Mouse (Mus musculus): ENCODE data around the gene Cyb5r3.

The Cyb5r3 gene

DNA sequence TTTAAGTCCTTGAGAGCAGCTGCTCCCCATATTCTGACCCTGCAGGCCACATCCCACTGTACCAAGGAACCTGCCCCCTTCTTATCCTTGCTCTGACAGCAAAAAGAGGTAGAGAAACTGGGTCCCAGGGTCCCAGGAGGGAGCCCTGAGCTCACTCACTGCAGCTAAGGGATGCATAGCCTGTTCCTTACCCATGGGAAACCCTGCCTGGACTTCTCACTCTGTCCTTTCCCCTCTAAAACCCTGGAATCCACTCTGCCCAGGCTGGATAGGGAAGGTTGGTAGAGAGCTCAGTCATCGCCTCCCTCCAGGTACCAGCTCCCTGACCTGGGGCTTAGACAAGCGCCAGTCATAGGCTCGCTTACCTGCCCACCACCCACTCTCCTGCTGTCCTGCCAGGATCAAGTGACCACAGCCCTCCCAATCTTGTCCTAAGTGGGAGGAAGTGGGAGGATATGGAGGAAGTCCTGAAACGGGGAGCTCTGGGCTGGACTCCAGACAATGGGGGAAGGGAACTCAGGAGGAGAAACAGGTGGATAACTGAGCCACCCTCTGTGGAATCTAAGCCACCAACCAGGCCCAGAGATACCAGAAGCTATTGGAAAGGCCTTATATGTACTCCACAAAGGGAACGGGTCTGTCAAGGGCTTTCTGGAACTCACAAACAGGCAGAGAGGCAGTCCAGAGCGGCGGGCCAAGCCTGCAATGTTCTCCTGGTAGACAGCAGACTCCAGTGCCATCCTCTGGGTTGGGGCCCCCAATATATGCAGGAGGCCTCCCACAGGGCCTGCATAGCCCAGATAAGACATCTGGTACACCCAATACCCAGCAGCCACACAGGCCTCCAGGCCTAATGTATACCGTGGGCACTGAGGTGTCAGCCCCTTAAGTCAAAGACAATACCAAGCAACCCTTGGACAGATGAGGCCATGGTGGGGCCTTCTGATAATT is 2.3 kb downstream of the Cyb5r3 start:
- DNase-seq (ENCODE audit: low spot score) = peak; percentile 59

DNA sequence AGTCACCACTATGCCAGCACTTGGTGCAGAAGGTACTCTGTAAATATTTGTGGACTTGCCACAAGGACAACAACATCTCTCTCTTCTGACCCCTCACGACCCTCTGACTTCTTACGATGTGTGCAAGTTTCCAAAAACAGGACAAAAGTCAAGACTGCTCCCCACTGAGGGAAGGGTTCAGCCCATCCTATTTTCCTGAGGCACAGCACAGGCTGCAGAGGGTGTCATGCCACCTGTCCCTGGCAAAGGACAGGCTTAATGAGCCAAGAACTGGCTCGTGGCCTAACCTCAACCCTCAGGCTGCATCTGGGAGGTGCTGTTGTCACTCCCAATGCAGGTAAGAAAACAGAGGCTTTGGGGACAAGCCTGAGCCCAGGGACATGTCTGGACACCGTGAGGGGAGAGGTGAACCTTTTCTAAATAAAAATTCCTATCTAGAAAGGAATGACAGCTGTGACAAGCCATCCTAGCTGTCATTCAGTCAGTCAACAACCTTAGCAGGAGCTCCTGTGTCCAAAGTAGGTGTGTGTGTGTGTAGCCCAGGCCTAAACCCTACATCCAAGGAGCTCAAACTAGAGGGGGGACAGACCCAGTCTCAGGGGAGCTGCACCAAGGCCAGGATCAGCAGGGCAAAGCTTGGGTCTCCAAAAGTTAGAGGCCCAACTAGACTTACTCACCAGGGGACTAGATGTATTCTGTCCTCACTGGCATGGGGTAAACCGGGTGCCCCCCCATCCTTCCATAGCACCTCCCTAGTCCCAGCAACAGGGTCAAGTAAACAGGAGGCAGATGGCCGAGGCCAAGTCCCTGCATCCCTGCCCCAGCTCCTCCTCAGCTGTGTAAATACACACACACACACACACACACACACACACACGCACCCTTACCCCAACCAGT is 3.3 kb downstream of the Cyb5r3 start:
- no peak for DNase-seq (ENCODE audit: low spot score)

DNA sequence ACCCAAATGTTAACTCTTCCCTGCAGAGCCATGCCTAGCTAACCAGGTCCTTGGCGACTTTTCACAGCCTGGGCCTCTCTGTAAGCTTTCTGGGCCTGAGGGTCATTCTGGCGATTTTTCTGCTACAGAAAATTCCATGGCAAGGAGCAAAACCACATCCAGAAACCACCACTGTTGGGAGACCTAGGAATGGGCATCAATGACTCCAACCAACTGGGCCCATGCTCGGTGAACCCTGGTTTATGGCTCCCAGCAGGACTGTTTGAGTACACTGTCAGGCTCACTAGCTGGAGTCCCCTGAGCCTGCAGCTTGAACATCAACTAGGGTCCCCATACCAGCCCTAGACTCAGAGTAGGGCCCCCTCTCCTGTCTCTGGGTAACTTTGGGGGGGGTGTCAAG is 4.1 kb downstream of the Cyb5r3 start:
- no peak for DNase-seq (ENCODE audit: low spot score)

DNA sequence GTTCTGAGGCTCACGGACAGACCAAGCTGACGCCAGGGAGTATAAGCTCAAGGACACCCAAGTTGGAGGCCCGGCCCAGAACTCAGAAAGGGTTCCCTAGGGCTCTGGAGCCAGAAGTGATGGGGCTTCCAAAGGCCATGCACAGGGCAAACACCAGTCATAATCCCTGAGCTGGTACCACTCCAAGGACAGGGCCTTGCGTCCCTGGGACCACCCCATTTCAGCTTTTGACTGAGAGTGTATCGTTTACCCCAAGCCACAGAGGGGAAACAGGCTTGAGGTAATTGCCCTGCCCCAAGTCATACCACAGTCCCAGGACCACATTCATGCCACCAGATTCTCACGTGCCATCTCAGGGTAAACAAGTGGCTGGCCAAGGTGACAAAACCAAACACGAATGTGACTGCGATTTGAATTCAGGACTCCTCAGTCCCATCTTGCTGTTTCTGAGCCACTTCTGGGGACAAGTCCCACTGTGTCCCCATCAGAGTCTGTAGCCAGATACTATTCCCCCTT is 4.8 kb downstream of the Cyb5r3 start:
- DNase-seq (ENCODE audit: low spot score) = no peak

DNA sequence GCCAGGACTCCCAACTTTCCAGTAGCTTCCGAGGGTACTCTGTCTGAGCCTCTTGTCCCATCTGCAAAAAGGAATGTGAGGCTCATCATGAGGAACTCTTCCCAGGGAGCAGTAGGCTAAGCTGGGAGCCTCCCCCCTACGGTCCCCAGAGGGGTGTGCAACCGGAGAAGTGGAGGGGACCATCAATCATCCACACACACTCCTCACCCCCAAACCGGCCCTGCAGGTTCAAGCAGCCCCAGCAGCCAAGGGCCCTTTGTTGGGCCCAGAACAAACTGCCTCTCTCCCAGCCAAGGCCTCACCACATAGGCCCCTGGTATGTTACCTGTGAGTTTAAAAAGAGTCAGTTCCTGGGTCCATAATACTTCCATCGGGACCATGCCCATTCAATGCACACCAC is 5.3 kb downstream of the Cyb5r3 start:
- no peak for DNase-seq (ENCODE audit: low spot score)

DNA sequence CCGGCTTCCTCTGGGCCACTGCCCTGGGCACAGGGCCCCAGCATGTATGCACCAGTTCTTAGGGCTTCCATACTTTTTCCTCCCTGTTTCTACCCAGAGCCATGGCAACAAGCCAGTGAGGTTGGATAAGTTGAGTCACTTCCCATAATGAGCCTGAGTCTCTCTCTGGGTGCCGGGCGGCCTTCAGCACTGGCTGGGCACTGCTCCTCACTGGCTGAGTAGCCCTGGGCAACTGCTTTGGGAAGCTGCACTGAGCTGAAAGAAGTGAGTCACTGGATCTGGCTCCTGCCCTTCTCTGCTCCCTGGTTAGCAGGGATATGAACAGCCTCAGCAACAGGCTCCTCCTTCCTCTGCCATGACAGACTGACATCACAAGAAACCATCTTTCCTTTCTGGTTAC is 5.8 kb downstream of the Cyb5r3 start:
- DNase-seq (ENCODE audit: low spot score) = no peak

DNA sequence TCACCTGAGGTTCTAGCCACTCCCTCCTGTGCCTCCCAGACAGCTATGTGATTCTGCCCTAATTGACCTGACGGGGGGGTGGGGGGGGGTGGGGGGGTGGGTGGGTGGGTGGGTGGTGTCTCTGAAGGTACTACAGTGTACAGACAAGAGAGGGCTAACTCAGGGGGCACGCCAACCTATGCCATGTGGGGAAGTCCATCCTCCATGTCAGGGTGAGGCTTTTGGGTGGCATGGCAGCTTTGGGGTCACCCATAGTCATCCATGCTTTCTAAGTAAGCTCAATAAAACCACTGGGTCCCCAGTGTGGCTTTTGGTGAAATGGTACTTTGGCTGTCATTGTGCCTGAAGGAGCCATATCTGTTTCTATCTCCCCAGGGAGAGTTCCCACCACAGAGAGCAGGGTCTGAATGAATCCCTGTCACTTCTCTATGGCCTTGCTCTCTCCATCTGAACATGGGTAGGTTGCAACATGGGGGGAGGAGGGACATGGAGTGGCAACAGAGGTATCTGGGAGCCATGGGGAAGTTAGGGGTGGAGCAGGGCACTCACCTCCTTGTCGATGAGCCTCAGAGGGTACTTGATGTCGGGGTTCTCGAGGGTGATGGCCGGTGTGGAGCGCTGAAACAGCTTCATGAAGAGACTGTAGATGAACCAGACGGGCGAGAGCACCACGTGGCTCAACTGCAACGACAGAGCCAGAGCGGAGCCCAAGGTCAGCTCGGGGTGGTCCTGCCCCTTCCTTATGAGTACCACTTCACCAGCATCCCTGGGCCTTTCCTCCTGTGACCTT is 6.7 kb downstream of the Cyb5r3 start:
- DNase-seq (ENCODE audit: low spot score) = no peak

DNA sequence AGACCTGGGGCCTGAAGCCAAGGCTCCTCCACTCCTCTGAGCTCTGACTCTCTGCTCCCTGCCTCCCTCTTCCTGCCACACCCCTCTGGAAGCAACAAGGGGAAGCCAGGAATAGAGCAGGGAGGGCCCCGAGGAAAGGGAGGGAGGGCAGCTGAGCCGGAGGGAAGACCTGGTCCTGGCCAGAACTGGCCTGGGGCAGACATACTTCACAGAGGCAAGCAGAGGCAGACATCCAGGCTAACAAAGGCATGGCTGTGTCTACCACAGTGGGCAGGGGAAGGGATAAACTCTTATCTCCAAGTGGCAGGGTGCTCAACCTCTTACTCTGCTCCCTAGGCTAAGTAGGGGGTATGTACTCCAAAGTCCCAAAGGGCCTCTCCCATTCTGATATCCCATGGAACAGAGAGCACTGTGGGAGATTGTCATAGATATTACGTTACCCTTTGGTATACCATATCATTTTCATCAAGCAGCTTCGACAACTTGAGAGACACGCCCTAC is 7.4 kb downstream of the Cyb5r3 start:
- no peak for DNase-seq (ENCODE audit: low spot score)

DNA sequence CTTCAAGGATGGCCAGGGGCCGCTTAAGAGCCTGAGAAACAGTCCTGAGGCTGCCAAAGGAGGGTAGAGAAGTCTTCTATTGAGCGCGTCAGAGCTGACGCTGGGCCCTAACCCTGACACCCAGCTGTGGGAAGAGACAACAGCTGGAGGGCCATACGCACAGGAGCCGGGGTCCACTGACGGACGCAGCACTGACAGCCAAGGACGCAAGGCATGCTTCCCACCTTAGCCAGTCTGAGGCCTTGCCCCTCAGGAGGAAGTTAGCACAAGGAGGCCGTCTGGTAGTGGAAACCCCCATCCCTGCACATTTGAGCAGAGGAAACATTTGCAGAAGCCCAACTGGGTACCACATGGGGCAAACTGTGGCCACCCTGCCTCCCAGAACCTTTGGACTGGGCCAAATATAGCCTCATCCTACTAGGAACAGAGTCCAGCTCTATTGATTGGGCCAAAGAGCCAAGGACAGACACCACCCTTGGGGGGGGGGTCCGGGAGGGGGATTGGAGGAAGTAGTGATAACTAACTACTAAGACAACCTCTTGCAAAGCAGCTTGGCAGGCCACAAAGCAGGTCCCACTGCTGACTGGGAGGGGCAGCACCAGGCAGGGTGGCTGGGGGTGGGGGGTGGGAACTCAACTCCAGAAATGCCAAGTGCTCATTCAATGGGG is 9.4 kb downstream of the Cyb5r3 start:
- no peak for DNase-seq (ENCODE audit: low spot score)

DNA sequence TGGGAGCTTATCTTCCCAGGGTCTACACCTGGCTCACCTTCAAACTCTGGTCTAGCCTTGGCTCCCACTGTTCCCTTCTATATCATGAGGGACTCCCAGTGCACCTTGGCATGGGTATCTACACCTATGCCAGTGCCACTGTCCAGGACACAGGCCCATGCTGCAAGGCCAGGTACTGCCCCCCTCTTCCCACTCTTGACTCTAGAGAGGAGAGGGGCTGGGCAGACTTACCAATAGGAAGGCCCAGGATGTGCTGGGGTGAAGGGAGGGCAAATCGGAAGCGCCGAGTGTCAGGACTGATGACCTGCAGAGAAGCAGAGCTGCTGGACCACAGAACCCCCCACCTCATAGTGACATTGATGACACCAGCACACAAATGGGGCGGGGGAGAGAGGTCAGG is 10.4 kb downstream of the Cyb5r3 start:
- no peak for DNase-seq (ENCODE audit: low spot score)

DNA sequence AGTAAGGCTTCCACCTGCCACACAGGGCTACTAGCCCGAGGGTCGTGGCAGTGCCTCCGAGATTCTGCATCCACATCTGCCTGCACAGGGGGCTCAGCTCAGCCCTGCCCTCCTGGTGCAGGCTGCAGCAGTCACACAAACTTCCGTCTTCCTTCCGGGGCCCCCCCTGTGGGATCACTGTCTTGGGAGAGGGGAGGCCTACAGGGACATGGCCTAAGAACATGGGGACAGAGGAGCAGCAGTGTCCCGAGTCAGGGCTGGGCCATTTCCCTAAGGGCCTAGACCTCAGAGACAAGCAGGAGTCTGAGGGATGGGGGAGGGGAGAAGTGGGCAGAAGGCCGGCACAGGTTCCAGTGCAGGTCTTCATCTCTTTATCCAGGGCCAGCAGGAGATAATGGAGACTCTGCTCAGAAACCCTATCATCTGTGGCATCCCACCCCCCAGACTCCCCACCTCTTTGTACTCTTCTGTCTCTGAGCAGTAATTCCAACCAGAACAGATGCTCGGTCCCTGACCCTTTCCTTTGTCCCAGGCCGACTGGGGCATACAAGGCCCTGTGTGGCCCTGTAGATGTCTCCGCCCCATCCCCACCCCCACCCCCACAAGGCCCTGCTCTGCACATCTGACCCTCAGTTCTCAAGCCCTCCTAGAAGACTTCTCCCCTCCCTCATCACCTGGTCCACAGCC is 11.2 kb downstream of the Cyb5r3 start:
- no peak for DNase-seq (ENCODE audit: low spot score)

DNA sequence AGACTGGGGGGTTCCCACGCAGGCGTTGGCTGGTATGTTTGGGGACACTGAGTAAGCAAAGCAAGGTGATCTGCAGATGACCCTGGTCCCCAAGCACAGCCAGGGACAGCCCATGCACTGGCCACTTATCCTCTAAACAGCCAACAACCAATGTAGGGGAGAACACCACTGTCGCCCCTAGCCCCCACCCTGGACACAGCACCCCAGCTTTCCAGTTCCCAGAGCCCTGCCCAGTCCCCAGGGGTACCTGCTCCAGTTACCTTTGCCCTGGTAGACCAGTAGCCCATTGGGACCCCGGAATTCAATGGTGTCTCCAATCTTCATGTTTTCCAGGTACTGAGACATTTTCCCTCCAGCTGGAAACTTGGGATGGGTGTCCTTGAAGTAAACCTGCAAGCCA is 11.8 kb downstream of the Cyb5r3 start:
- no peak for DNase-seq (ENCODE audit: low spot score)

DNA sequence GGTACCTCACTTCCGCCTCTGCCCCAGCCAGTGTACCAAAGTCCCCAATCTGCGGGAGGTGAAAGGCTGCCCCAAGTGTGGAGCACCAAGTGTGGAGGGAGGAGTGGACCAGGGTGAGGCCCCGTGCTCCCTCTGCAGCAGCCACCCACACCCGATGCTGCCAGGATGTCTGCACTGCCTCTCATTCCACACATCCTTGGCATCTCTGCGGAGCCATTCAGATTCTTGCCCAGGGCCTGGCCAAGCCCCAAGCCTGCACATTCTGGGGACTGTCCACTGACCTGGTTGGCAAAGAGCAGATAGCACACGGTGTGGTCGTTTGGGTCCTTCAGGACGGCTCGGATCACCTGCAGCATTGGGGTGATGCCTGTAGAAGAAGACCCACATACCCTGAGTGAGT is 12.6 kb downstream of the Cyb5r3 start:
- no peak for DNase-seq (ENCODE audit: low spot score)

DNA sequence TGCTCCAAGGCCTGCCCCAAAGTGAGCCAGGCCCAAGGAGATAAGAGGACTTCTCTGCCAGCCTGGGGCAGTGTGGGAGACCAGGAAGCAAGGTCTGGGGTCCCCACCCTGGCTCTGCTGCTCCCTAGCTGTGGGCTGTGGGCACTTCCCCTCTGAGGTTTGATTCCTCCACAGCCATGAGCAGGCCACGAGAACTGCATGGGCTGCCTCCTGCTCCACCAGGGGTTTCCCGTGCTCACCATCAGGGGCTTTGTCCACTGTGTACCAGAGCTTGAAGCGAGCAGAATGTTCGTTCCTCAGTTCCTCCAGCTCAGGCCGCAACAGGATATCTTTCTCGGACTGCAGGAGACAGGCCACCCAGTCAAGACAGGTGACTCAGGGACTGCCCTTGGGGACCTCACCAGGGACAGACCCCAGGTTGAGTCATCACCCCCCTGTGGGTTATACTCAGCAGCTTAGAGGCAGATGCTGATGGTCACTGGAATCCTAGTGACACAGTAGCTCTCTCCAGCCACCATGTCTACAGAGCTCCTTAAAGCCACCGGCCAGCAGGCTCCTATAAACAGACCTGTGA is 13.7 kb downstream of the Cyb5r3 start:
- no peak for DNase-seq (ENCODE audit: low spot score)

DNA sequence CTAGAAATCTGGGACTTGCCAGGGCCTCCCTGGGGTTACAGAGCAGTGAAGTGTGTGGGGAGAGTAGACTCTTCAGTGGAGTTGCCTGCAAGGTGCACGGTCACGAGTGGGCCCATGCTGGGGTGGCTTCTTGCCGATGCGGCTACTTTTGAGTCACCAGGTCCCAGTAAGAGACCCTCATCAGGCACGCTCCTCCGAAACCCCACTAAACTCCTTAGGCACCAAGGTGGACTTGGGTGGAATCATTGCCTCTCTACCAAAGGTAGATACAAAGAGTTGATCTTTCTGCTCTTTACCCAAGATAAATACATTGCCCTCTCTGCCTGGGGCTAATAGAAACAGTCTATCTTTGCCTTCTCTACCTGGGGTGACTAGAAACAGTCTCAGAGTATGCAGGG is 14.7 kb downstream of the Cyb5r3 start:
- no peak for DNase-seq (ENCODE audit: low spot score)

DNA sequence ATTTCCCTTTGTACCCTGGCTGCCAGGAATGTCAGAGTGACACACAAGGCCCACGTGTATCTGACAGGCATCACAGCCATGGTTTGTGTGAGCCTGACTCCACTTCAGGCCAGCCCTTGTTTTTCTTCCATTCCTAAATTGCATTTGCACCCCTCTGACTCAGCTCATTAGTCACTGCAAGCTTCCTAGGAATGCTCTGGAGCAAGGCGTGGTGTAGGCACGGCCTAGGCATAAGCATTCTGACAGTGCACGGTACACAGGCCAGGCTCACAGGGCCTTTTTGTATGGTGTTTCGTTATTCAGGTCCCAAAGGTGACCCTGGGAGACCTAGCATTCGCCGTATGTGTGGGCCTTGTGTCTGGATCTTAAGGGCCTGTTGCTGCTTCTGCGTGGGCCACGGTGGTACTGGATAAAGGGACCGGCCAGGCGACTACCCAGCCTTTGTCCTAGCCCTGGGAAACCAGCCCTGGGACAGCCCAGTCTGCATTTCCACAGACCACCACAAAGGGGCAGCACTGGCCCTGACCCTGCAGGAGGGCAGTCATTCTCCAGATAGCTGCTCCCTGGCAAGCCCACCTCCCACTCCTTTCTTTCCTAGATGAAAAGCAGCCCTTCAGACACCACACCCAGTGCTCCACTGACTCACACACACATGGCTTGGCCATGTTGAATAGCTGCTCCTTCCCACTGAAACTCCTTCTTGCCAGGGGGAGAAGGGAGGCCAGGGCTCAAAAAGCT is 15.3 kb downstream of the Cyb5r3 start:
- DNase-seq (ENCODE audit: low spot score) = peak; percentile 33

DNA sequence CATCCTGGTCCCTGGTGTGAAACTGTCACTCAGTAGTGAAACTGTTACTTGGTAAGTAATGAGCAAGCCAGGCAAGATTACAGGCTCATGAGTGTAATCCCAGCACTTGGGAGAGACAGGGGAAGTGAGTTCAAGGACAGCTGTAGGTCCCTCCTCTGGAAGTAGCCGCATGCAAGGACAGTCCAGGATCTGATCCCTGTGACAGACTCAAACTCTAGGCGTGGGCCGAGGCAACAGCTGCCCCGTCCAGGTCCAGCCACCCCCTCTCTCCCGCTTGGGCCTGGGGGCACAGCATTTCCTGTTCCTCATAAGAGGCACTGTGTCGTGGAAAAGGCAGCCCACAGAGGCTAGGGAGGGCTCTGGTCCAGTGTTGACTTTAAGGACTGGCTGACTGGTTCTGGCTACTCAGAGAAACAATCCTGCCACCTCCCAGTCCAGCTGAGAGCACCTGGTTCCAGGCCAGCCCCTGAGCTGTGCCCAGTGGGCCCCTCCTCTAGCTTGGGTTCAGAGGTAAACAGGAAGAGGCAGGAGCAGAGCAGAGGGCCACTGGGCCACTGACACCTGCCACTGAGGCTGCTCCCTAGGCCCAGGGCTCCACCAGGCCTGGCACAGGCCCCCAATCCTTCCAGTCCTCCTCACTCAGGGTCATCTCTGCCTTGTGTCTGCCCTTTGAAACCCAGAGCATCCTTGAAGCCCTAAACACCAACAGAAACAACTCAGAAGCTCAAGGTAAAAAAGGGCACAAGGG is 16.5 kb downstream of the Cyb5r3 start:
- DNase-seq (ENCODE audit: low spot score) = no peak

DNA sequence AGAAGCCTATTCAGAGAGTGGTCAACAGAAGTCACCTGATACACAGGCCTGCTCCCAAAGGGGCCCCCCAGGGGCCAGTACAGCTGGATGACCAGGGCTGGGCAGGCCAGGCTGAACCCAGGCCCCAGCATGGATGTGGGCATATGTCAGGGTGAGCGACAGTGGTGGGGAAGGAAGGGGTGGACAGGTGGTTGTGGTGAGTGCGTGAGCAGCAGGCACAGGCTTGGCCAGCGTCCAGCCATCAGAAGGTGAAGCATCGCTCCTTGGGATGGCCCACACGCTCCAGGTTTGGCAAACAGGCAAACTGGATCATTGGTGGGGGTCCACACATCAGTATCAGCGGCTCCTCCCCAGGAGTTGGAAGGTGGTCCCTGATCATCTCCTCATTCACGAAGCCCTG is 18.1 kb downstream of the Cyb5r3 start:
- DNase-seq (ENCODE audit: low spot score) = no peak

DNA sequence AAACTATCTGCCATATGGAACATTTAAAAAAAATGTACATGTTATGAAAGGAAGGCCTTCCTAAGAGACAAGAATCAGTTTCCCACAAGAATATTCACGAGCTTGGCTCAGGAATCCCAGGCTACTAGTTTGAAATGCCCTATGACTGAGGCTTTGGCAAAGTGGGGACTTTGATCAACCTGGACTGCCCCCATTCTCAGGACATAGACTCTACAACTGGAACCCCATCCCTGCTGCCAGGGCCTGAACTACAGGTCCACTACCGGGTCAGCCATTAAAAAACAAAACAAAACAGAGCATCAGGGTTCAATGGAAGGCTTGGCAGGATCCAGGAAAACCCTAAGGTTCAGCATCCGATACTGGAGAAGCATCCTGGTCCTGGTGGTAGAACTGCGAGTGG is 21.7 kb downstream of the Cyb5r3 start:
- no peak for DNase-seq (ENCODE audit: low spot score)

Data from spleen, adult 12 weeks (tissue).